Mouse (Mus musculus) adrenal gland, adult 18-20 months (tissue): ENCODE results near the gene Tuba3a. TPM values are rescaled to one million over a fixed set of nuclear protein-coding genes. Genes with fewer than 3 reads are reported as not detected.

Experiments
- DNase-seq, 2 experiments: peaks; one replicate each; pipeline ENCODE4 v3.0.0; 2021 to 2022; ENCODE audit warnings: low spot score in 2 of 2
- long read RNA-seq, 2 experiments: library from polyadenylated mRNA; stranded (forward); transcript quantifications; one replicate each; pipeline ENCODE4 v2.0.0; 2021
- total RNA-seq, 2 experiments: library from RNA; stranded (reverse); gene quantifications; 1 replicate in 1 of 2; 2 replicates in 1 of 2; pipeline ENCODE4 v1.2.3; 2021

The Tuba3a gene
- not detected for total RNA-seq
- long read RNA-seq, experiment 1: 0 reads
- long read RNA-seq, experiment 2: 0 reads

DNA sequence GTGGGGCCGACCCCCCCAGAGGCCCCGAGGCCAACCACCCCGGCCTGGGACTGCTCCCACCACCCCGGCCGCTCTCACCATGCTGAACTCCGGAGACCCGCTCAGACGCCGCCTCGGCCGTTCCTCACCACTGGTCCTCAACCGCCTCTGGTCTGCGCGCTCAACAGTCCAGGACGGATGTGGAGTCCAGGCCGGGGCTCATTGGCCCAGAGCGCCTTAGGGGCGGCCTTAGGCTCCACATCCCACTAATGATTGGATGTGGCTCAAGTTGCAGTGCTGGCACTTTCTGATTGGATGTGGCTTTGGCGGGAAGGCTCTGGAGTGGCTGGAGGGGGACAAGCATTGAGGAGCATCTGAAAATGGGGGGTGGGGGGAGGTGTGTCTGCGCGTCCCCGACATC, at the start of gene Tuba3a:
Tuba3a (minus strand) TSS at position 153 of the 400 bp plus-strand sequence.
- no peak for DNase-seq

DNA sequence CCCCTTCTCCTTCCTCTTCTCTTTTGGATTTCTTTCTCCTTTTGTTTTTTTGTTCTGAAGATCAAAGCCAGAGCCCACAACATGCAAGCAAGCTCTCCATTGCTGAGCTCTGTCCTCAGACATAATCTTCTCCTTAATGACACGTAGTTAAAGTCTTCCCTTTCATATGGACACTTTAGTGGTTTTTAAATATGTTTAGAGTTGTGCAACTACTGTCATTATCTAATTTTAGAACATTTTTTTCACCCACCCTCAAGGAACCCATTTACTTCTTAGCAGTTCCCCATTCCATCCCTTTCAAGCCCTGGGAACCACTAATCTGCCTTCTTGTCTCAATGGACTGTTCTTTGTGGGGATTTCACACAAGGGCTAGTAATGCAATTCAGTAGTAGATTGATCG, 48.5 kb upstream of the Tuba3a start:
- no peak for DNase-seq

DNA sequence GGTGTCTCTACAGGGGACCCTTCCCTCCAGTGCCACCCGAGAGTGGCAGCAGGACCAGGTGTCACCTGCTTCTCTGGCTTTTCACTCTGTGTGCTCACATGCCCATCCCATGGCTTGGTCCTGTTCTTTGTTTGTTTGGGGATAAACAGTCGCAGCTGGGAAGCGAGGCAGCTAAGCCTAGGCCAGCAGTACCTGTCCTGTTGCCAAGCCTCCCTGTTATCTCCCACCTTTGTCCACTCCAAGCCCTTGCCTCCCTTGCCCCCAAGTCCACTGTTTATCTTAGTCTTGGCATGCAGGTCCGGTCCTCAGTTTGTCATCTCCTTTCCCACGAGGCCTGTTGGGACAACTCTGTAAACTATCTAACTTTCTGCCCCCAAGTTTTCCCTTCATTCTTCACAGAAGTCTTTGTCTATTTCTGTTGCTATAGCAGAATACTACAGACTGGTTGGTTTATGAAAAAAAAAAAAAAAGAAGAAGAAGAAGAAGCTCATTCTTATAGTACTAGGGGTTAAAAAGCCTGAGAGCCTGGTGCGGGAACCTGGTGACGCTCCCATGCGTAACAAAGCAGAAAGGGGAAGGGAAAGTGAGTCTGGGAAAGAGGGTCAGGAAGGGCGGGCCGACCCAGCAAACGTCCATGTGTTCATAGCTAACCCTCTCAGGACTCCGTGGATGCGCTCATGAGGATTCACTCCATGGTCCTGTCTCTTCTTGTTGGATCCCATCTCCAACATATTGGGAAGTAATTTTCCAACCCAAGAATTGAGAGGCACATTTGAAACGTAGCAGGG, 47.5 kb upstream of the Tuba3a start:
- no peak for DNase-seq

GRCm38 (mm10) chr6:125330626-125331326, 44.9 kb upstream of the Tuba3a start:
- peak; percentile 93 for DNase-seq

- peak; percentile 61 to 74 for DNase-seq
These were observed 42.4 kb upstream of the Tuba3a start for GRCm38 (mm10) chr6:125328243-125328642.

DNA sequence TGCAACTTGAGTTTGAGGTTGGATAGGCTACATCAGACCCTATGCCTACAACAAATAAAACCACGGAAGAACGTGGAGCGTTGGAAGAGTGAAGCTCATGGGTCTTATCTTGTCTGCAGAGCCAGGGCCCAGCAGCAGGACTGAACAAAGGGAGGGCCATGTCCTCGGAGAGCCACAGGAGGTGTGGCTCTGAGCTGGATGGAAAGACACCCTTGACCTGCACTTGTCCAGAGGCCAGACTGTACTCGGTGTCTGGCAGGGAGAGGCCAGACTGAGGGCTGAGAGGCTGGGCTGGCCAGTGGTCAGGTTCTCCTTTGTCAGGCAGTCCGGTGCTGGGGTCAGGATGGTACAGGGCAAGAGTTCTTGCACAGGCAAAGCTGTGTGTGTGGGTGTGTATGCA, 39.5 kb upstream of the Tuba3a start:
- no peak for DNase-seq

DNA sequence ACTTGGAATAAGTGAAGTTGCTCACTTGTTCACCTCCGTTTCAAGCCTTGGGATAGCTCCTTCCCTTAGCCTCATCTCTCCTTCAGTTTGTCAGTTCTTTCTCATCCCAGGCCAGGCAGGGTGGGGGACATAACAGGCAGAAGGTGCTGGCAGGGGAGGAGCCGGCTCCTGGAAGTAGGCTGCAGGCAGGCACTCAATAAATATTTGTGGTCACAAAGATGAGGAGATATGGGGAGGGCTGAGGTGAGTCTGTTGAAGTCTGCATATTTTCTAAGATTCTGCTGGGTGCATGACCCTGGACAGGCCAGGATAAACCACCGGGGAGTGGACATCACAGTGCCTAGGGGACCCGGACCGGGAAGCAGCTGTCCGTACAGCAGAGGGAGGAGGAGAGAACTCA, 37.7 kb upstream of the Tuba3a start:
- DNase-seq: no peak

DNA sequence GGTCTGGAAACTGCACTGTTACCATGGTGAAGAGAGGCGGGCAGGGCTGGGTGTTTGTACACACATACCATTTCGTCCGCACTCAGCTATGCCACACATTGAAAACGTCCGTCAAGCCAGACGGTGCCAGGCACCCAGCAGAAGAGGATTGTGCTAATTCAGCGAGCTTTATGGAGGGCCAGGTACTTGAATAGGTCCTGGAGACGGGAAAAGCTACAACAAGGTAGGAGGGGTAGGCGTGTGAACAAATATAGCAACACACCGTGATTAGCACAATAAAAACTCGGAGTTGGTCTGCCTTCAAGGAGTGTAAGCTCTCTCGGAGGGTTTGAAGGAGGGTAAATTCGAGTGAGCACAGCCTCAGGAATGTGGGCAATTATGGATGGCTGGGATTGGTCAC, 37.0 kb upstream of the Tuba3a start:
- DNase-seq: no peak

- DNase-seq: no peak
These were observed 35.4 kb upstream of the Tuba3a start for GRCm38 (mm10) chr6:125321114-125321855.

DNA sequence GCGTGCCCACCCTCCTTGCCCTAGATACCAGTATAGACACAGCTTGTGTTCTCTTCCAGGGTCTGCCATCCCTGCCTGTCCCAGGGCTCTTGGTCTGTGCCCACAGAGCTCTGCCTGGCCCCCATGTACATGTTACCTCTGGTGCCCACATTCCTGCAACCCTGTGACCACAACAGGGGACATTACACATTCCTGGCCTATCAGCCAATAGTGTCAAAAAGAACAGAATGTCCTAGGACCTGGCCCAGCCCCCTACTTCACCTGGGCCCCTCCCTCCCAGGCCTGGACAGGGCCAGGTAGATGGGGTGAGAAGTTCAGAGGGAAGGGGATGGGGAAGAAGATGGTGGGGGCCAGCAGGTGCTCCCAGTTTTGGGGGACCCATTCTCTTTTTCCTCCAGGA, 34.5 kb upstream of the Tuba3a start, which contains the start of gene Scnn1a:
Scnn1a (plus strand) TSS at position 337 of the 400 bp plus-strand sequence.
- no peak for DNase-seq

DNA sequence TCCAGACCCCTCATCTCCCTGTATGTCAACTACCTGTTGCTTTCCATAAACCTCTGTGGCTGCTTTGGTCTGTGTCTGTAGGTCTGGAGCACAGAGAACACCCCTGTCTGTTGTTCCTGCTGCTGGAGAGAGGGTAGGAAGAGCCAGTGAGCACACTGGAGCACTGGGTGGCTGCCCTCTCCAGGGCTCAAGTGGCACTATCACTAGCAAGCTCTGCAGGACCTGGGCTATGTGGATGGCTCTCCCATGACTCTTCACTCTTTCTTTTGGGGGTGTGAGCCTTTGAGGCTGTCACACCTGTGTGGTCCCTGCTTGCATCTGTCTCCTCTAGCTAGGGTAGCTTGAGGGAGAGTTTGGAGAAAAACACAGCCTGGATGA, 34.1 kb upstream of the Tuba3a start:
- DNase-seq: no peak

DNA sequence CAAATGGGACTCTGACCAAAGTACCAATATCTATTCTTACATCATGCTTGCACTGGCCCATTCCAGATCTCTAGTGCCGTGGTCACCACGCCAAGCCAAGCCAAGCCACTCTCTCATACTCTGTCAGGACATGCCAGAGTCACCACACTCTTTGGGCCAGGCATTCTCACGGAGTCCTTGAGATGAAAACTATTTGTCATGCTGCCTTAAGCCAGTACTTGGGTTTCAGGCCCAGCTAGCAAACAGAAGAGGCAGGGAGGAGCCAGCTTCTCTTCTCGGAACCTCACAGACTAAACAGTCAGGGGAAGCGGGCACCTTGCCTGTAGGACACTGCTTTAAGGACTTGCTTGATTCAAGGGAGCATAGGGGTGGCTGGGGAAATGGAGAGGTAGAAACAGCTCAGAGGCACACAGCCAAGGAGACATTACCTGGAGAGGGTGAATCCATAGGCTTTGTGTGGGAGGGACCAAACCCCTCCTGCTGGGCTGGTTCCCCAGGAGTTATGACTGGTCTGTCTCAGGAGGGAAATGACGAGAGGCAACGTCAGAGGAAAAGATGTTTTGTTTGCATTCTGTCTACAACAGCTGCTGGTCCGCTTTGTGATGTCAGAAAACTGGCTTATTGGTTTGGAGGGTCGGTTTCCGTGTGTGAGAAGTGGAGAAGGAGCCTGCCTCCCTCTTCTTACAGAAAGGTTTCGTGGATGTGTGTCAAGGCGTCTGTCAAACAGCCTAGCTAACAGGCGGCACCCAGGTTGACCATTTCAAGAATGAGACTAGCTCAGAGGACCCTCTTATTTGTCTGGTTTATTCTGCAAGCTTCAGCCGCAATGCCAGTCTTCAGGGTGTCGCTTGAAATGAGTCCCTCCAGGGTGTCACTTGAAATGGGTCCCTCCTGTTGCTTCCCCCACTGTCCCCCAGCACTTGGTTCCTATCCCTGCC, 33.4 kb upstream of the Tuba3a start:
- DNase-seq: peak in 1 of 2 experiments; percentile 31

DNA sequence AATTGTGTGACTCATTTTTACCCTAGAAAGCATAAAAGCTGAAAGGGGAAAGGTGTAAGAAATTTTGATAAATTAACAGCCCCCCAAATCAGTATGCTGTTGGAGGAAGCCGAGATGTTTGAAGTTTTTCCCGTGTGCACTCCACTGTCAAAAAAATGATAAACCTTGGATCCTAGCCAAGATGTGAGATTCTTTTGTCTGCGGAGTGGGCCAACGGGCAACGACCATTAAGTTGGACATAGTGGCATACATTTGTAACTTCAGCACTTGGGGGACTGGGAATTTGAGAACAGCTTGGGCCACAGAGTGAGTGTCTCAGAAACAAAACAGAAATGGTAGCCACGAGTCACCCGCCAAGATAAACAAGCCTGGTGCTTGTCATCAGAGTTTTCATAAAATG, 31.2 kb upstream of the Tuba3a start:
- no peak for DNase-seq

DNA sequence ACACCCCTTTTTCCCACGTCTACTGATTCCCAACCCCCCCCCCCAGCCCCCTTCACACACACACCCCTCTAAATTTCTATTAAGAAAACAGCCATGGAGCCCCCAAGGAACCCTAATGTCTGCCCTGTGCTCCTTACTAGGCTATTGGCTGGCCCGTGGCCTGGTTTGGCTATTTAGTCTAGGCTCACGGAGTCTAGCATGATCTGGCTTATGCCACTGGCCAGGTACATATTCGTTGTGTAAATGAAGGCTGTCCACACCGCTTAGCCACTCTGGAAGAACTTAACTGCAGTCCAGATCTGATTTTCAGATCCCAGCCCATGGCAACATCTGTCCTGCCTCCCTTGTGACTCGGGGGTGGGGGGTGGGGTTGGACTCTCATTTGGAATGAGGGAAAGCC, 28.9 kb upstream of the Tuba3a start:
- DNase-seq: no peak

DNA sequence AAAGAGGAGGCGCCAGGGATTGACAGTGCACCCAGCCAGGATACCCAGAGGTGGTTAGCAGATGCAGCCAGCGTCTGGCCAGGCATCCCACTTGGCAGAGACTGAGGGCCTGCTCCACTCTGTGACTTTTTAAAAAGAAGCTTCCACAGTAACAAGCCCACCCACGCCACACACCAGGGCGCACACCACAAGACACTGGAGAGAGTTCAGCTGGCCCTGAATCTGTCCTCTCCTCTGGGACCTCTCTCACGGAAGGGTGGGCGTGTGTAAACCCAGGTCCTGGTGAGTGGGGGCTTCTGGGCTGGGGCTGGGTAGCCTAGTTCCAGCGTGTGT, 28.4 kb upstream of the Tuba3a start:
- DNase-seq: no peak

- peak; percentile 84 to 85 for DNase-seq
These were observed 27.8 kb upstream of the Tuba3a start, which contains the start of gene Ltbr for GRCm38 (mm10) chr6:125313546-125314230. Gene Ltbr, minus strand, starts transcription at chr6:125313885.

GRCm38 (mm10) chr6:125312581-125313355, 26.9 kb upstream of the Tuba3a start:
- DNase-seq: no peak

GRCm38 (mm10) chr6:125312171-125312570, 26.3 kb upstream of the Tuba3a start:
- DNase-seq: no peak

GRCm38 (mm10) chr6:125309406-125309805, 23.6 kb upstream of the Tuba3a start:
- DNase-seq: no peak
